Mouse (Mus musculus): ENCODE measurements around the gene Kif17. TPM values are rescaled to one million over a fixed set of nuclear protein-coding genes. Genes with fewer than 3 reads are reported as not detected.

Kif17 gene
- 0.85 and 1.7 TPM in 2 replicates for polyA plus RNA-seq (2012; rRNA removed; ENCODE audit: low replicate concordance)

GRCm38 (mm10) chr4:138250088-138250960, at the start of gene Kif17, which contains the start of gene Sh2d5:
Kif17 (plus strand) TSS chr4:138250435.
Sh2d5 (plus strand) TSS chr4:138250403.

GRCm38 (mm10) chr4:138216200-138216890, 33.9 kb upstream of the Kif17 start, which contains the start of gene Hp1bp3:
Hp1bp3 (plus strand) TSS chr4:138216296.

GRCm38 (mm10) chr4:138304340-138305104, 54.3 kb downstream of the Kif17 start, which contains the start of gene Ddost:
Ddost (plus strand) TSS chr4:138304730.

DNA sequence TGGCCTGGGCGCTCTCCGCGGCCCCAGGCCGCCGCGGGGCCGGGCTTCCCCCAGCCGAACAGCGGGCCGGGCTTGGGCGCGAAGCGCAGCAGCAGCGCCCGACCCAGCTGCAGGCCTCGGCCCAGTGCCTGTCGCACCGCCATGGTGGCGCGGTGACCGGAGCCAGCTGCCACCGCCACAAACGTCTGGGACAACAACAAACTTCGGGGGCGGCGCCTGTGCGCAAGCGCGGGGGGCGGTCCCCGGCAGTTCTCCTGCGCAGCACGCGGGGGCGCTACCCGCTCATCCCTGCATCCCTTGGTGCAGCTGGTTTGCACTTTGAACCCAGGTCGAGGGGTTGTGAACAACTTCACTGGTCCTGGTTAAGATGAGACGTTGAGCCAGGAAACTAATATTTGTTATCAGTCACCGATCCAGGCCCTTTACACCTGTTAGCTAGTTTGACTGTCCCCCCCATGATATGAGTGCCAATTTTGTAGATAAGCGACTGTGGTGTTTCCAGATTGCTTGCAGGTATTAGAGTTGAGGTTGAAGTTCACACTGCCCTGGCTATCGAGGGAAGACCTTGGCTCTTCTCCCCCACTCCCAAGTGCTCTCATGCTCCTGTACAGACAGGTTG, 76.0 kb downstream of the Kif17 start, which contains the start of gene Pink1:
Pink1 (minus strand) TSS at position 231 of the 619 bp plus-strand sequence.

Other genes with a start within 250 kb of the Kif17 start
- gene Hp1bp3, start 34.1 kb upstream of the Kif17 start, polyA plus RNA-seq (2012; rRNA removed; ENCODE audit: low replicate concordance), result 55.8 and 89.3 TPM in 2 replicates
- gene Sh2d5, start within 50 bp of the Kif17 start, polyA plus RNA-seq (2012; rRNA removed; ENCODE audit: low replicate concordance), result 0.29 and 0.48 TPM in 2 replicates
- 160 and 305 TPM in 2 replicates for gene Ddost, start 54.3 kb downstream of the Kif17 start, polyA plus RNA-seq (2012; rRNA removed; ENCODE audit: low replicate concordance)
- gene Pink1, start 75.9 kb downstream of the Kif17 start, polyA plus RNA-seq (2012; rRNA removed; ENCODE audit: low replicate concordance), result 145 and 249 TPM in 2 replicates
- gene Cda, start 117.6 kb downstream of the Kif17 start, polyA plus RNA-seq (2012; rRNA removed; ENCODE audit: low replicate concordance), result 4.3 and 5.6 TPM in 2 replicates
- gene Fam43b, start 146.1 kb downstream of the Kif17 start, polyA plus RNA-seq (2012; rRNA removed; ENCODE audit: low replicate concordance), result 0.04 TPM in 1 of 2 replicates, not detected in the other
- gene Mul1, start 184.2 kb downstream of the Kif17 start, polyA plus RNA-seq (2012; rRNA removed; ENCODE audit: low replicate concordance), result 19.9 and 22.4 TPM in 2 replicates
- gene Camk2n1, start 203.9 kb downstream of the Kif17 start, polyA plus RNA-seq (2012; rRNA removed; ENCODE audit: low replicate concordance), result 3.9 and 10.8 TPM in 2 replicates